Mouse (Mus musculus) spleen, adult 2 months (tissue): ENCODE results near the gene G3bp2. TPM values are rescaled to one million over a fixed set of nuclear protein-coding genes. Genes with fewer than 3 reads are reported as not detected.

Experiments used
- DNase-seq, 2 experiments: peaks; one replicate each; pipeline versions ENCODE4 v3.0.0 to v3.0.0-alpha.2; 2012 to 2021; ENCODE audit warnings: low spot score in 2 of 2, low read depth in 1 of 2
- H3K27ac ChIP-seq: fragments of 200-500 bp; 2 replicates; pipeline ENCODE4 v1.5.1; 2012; ENCODE audit warnings: low read length, inconsistent platforms; ENCODE audit not compliant: insufficient read depth
- H3K27me3 ChIP-seq: fragments of 200-500 bp; 2 replicates; pipeline ENCODE4 v1.6.1; 2012; ENCODE audit warnings: mild to moderate bottlenecking, moderate library complexity, low read length, inconsistent platforms; ENCODE audit not compliant: control insufficient read depth, insufficient read depth
- H3K36me3 ChIP-seq: fragments of 200-500 bp; 2 replicates; pipeline ENCODE4 v1.6.1; 2012; ENCODE audit warnings: mild to moderate bottlenecking, low read length, inconsistent platforms; ENCODE audit not compliant: control insufficient read depth, insufficient read depth
- H3K4me1 ChIP-seq: fragments of 200-500 bp; 2 replicates; pipeline ENCODE4 v1.6.1; 2011; ENCODE audit warnings: inconsistent platforms; ENCODE audit not compliant: control insufficient read depth, insufficient read depth, insufficient read length
- H3K4me3 ChIP-seq: fragments of 200-500 bp; 2 replicates; pipeline ENCODE4 v1.5.1; 2011; ENCODE audit warnings: mild to moderate bottlenecking, inconsistent platforms; ENCODE audit not compliant: insufficient read depth, insufficient read length; ENCODE audit errors: extremely low read depth
- CTCF ChIP-seq: fragments of 200-500 bp; IDR thresholded peaks from 2 replicates; pipeline ENCODE4 v1.5.1; 2011; ENCODE audit warnings: mild to moderate bottlenecking, inconsistent platforms; ENCODE audit not compliant: insufficient read depth, insufficient read length, insufficient replicate concordance; ENCODE audit errors: extremely low read depth
- POLR2A ChIP-seq: fragments of 200-500 bp; IDR thresholded peaks from 2 replicates; pipeline ENCODE4 v1.6.1; 2011; ENCODE audit warnings: low read depth, low read length, inconsistent platforms
- WGBS: fragments of 180-500 bp; shearing (Covaris S2); methylation state at CpG from one replicate; pipeline ENCODE4 v1.1.7; 2018; 5-methylcytosine and 5-hydroxymethylcytosine counted together
- polyA plus RNA-seq: library from polyadenylated mRNA; depleted of rRNA; stranded (reverse); fragments of >200 nt; gene quantifications from 2 replicates; pipeline ENCODE4 v1.2.3, GENCODE M21; 2012

Gene G3bp2
- polyA plus RNA-seq, 1 experiment = 10.1 TPM

- Histone ChIP-seq H3K4me3 (no peak overlapping the region), H3K27ac (no peak overlapping the region), H3K27me3 (no peaks in the 10 kb centered on the region), H3K36me3 (no peaks in the 10 kb centered on the region), H3K4me1 (peaks cover 5% of the 10 kb centered on the region)
- TF ChIP-seq POLR2A (no peak), CTCF (no peak)
- WGBS = 68% methylated on average over 1 of the region's 1 CpGs
- no peak for DNase-seq
Observed at GRCm38 (mm10) chr5:92080400-92080799, 3.1 kb downstream of the G3bp2 start.

- peaks cover 5% of the 10 kb centered on the region for H3K4me1 ChIP-seq
- H3K27ac ChIP-seq = no peak overlapping the region
- H3K27me3 ChIP-seq = no peaks in the 10 kb centered on the region
- no peak overlapping the region for H3K4me3 ChIP-seq
- no peak for DNase-seq
- no peaks in the 10 kb centered on the region for H3K36me3 ChIP-seq
- 73% methylated on average over 1 of the region's 1 CpGs for WGBS
- TF ChIP-seq CTCF = no peak
- TF ChIP-seq POLR2A = no peak
Observed at GRCm38 (mm10) chr5:92079304-92079703, 4.2 kb downstream of the G3bp2 start.

- Histone ChIP-seq H3K27me3 (no peaks in the 10 kb centered on the region), H3K27ac (no peak overlapping the region), H3K4me1 (peaks cover 5% of the 10 kb centered on the region), H3K36me3 (no peaks in the 10 kb centered on the region), H3K4me3 (no peak overlapping the region)
- DNase-seq = no peak
- TF ChIP-seq CTCF (no peak), POLR2A (no peak)
Observed at GRCm38 (mm10) chr5:92078751-92079150, 4.8 kb downstream of the G3bp2 start.

GRCm38 (mm10) chr5:92076273-92076672 is 7.2 kb downstream of the G3bp2 start:
- Histone ChIP-seq H3K4me3 (no peak overlapping the region), H3K4me1 (peaks cover 3% of the 10 kb centered on the region; the same call in 1 of the 2 replicates), H3K27me3 (no peaks in the 10 kb centered on the region), H3K36me3 (peaks cover 3% of the 10 kb centered on the region), H3K27ac (no peak overlapping the region)
- no peak for DNase-seq
- WGBS = 85% methylated on average over 1 of the region's 1 CpGs
- no peak for TF ChIP-seq POLR2A
- TF ChIP-seq CTCF = no peak

- no peak for DNase-seq
- 87% methylated on average over 14 of the region's 14 CpGs for WGBS
- no peaks in the 10 kb centered on the region for H3K27me3 ChIP-seq
- peaks cover 3% of the 10 kb centered on the region for H3K36me3 ChIP-seq
- H3K27ac ChIP-seq = no peak overlapping the region
- TF ChIP-seq POLR2A (no peak), CTCF (no peak)
- H3K4me1 ChIP-seq = no peaks in the 10 kb centered on the region
- no peak overlapping the region for H3K4me3 ChIP-seq
Observed at GRCm38 (mm10) chr5:92074061-92074460, 9.5 kb downstream of the G3bp2 start.

- Histone ChIP-seq H3K4me3 (no peak overlapping the region), H3K36me3 (peaks cover 35% of the 10 kb centered on the region), H3K27ac (no peak overlapping the region), H3K4me1 (no peaks in the 10 kb centered on the region), H3K27me3 (no peaks in the 10 kb centered on the region)
- TF ChIP-seq CTCF (no peak), POLR2A (no peak)
- DNase-seq = no peak
- 95% methylated on average over 2 of the region's 2 CpGs for WGBS
Observed at GRCm38 (mm10) chr5:92063192-92063591, 20.3 kb downstream of the G3bp2 start.

- DNase-seq = no peak
- WGBS = 94% methylated on average over 6 of the region's 6 CpGs
- Histone ChIP-seq H3K4me1 (no peaks in the 10 kb centered on the region), H3K4me3 (no peak overlapping the region), H3K27me3 (no peaks in the 10 kb centered on the region), H3K36me3 (peaks cover 30% of the 10 kb centered on the region), H3K27ac (no peak overlapping the region)
- no peak for TF ChIP-seq CTCF
- no peak for TF ChIP-seq POLR2A
Observed at GRCm38 (mm10) chr5:92052866-92053265, 30.7 kb downstream of the G3bp2 start.

GRCm38 (mm10) chr5:92050419-92050818 is 33.1 kb downstream of the G3bp2 start:
- WGBS = 89% methylated on average over 3 of the region's 3 CpGs
- Histone ChIP-seq H3K27me3 (no peaks in the 10 kb centered on the region), H3K4me1 (no peaks in the 10 kb centered on the region), H3K4me3 (no peak overlapping the region), H3K27ac (no peak overlapping the region), H3K36me3 (peaks cover 13% of the 10 kb centered on the region)
- no peak for DNase-seq
- TF ChIP-seq POLR2A (no peak), CTCF (no peak)
